Mouse (Mus musculus): ENCODE data around the gene Ppp1r9a.
A peak's percentile ranks its signal among the peaks of the same experiment; 100 is the strongest.

Gene Ppp1r9a

GRCm38 (mm10) chr6:5095365-5095973 lies 192.8 kb downstream of the Ppp1r9a start:
- no peak for ATAC-seq (ENCODE audit: insufficient number of reproducible peaks, low FRiP score, low TSS enrichment)

- ATAC-seq (ENCODE audit: insufficient number of reproducible peaks, low FRiP score, low TSS enrichment), result no peak
Measured at GRCm38 (mm10) chr6:5097309-5097708, 194.6 kb downstream of the Ppp1r9a start.

GRCm38 (mm10) chr6:5099282-5099681 lies 196.6 kb downstream of the Ppp1r9a start:
- ATAC-seq (ENCODE audit: insufficient number of reproducible peaks, low FRiP score, low TSS enrichment), result no peak

- ATAC-seq (ENCODE audit: insufficient number of reproducible peaks, low FRiP score, low TSS enrichment), result no peak
Measured at GRCm38 (mm10) chr6:5099842-5100241, 197.1 kb downstream of the Ppp1r9a start.

GRCm38 (mm10) chr6:5100347-5100746 lies 197.6 kb downstream of the Ppp1r9a start:
- no peak for ATAC-seq (ENCODE audit: insufficient number of reproducible peaks, low FRiP score, low TSS enrichment)

GRCm38 (mm10) chr6:5102741-5103140 lies 200.0 kb downstream of the Ppp1r9a start:
- ATAC-seq (ENCODE audit: insufficient number of reproducible peaks, low FRiP score, low TSS enrichment), result peak; percentile 66; the same call in 1 of the 2 replicates

- ATAC-seq (ENCODE audit: insufficient number of reproducible peaks, low FRiP score, low TSS enrichment), result no peak
Measured at GRCm38 (mm10) chr6:5103769-5104168, 201.1 kb downstream of the Ppp1r9a start.

- ATAC-seq (ENCODE audit: insufficient number of reproducible peaks, low FRiP score, low TSS enrichment), result no peak
Measured at GRCm38 (mm10) chr6:5104238-5104637, 201.5 kb downstream of the Ppp1r9a start.

- no peak for ATAC-seq (ENCODE audit: insufficient number of reproducible peaks, low FRiP score, low TSS enrichment)
Measured at GRCm38 (mm10) chr6:5108494-5108893, 205.8 kb downstream of the Ppp1r9a start.

DNA sequence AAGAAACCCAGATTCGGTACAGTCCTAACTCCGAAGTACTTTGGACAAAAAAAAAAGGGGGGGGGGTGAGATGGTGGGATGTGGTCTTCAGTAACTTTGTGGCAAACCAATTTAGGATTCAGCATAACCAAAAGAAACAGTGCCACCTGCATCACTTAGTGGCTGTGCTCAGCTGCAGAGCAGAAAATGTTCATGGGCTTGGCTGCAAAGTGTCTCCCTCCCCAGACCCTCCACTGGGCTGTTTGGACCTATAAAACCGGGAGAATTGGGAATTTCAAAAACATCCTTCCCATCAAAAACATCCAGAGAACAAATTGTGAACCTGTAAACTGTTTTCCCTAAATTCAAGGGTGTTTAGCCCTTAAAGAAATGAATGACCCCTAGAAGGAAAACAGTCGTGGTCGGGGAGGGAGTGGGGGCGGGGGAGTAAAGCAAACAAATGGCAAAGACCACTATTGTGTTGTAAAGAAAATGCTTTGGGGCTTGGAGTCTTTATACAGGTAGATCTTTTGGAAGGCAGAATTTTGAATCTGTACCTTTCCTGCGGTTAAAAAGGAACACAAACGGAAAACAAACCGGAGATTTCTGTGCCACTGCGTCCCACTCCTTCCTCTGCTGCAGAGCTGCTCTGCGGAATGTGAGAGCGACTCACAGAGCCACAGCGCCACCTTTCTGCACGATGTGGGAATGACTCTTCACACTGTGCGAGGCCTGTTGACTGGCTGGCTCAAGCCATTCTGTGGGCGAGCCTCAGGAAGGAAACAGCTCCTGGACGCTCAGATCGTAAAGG lies 207.4 kb downstream of the Ppp1r9a start:
- ATAC-seq (ENCODE audit: insufficient number of reproducible peaks, low FRiP score, low TSS enrichment), result peak; percentile 96

GRCm38 (mm10) chr6:5110715-5111048 lies 208.0 kb downstream of the Ppp1r9a start:
- ATAC-seq (ENCODE audit: insufficient number of reproducible peaks, low FRiP score, low TSS enrichment), result no peak

DNA sequence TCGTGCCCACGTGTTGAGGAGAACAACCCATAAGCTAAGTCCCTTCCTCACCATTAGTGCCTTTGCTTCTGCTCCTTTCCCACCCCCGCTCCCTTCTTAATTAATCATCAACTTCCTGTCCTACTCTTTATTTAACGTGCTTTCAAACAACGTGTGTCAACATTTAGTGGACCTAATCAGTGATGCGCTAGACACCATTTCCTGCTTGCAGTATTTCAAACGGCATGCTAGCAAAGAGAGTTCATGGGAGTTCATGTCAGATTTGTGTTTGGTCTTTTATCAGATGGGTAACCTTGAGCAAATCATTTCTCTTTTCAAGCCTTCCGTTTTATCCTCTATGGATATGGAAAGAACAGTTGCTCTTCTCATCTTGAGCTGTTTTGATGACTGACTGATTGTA lies 210.4 kb downstream of the Ppp1r9a start:
- ATAC-seq (ENCODE audit: insufficient number of reproducible peaks, low FRiP score, low TSS enrichment), result no peak

DNA sequence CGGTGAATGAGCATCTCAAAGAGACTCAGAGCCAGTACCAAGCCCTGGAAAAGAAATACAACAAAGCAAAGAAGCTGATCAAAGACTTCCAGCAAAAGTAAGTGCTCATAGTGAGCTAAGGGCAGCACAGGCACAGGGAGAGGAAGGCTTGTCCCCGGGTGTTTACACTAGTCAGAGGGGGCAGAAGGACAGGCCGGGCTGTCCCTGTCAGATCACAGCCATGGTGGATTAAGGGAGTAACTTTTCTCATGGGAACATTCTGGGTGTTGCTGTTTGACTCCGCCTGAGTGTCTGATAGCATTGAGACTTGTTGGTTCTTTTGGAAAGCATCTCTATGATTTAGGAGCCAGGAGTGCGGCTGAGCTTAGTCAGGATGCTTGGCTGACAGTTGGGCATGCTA lies 211.0 kb downstream of the Ppp1r9a start:
- no peak for ATAC-seq (ENCODE audit: insufficient number of reproducible peaks, low FRiP score, low TSS enrichment)

DNA sequence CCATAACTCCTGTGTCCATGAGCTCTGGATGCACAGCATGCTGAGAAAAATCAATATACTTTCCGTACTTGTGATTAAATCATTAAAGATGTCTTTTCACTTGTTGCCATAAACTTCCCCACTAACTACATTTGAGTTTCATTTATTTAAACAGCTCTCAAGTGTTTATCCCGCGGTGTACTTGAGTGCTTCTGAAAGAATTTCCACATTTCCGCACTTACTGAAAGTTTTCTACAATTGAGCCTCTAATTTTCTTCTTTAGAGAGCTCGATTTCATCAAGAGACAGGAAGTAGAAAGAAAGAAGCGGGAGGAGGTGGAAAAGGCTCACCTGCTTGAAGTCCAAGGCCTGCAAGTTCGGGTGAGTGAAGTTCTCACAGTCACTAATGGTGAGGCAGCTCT lies 212.1 kb downstream of the Ppp1r9a start:
- no peak for ATAC-seq (ENCODE audit: insufficient number of reproducible peaks, low FRiP score, low TSS enrichment)

DNA sequence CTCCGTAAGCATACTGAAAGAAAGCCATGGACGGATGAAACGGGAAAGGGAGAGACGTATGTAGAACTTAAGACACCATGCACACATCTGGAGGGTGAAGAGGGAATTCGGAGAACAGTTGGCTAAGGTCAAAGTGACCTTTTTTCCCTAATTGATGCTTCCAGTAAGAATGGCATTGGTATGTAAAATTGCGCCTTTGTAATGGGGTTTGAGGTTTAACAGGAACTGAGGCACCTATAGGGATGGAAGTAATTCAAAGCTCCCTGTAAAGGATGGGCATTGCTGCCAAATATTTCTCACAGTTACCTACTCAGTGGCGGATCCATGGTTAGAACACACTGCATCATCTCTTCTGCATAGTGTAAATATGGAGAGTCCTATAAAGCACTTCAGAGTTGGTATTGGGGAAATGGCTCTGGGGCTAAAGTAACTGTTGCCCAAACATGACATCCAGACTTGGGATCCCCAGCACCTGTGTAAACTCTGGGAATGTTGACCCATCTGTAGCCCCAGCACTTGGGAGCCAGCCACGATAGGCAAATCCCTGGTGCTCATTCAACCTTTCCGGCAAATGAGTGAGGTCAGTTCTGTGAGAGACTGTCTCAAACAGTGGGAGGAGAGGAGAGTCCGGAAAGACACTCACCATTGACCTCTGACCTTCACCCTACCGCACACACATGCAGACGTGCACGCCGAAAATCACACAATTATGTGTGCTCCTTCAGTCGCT lies 216.6 kb downstream of the Ppp1r9a start:
- 0 out of 2 replicates have a peak, but pooled peaks have one; percentile 15 for ATAC-seq (ENCODE audit: insufficient number of reproducible peaks, low FRiP score, low TSS enrichment)

DNA sequence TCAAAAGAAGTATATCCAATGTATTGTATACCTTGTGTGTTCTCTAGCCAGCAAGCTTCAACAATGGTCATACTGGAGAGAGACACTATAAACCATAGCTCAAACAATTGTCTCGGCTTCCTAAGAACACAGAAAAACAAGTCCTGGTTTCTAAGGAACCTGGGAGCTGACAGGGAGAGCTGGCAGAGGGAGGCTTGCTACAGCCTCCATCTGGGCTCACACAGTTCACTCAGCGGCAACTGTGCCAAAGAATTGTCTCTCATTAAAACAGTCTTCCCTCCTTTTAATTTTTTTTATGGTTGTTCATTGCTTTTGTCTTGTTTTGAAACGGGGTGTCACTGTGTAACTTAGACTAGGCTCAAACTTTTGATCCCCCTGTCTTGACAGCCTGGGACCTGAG lies 217.5 kb downstream of the Ppp1r9a start:
- peak; percentile 56; the same call in 1 of the 2 replicates for ATAC-seq (ENCODE audit: insufficient number of reproducible peaks, low FRiP score, low TSS enrichment)

DNA sequence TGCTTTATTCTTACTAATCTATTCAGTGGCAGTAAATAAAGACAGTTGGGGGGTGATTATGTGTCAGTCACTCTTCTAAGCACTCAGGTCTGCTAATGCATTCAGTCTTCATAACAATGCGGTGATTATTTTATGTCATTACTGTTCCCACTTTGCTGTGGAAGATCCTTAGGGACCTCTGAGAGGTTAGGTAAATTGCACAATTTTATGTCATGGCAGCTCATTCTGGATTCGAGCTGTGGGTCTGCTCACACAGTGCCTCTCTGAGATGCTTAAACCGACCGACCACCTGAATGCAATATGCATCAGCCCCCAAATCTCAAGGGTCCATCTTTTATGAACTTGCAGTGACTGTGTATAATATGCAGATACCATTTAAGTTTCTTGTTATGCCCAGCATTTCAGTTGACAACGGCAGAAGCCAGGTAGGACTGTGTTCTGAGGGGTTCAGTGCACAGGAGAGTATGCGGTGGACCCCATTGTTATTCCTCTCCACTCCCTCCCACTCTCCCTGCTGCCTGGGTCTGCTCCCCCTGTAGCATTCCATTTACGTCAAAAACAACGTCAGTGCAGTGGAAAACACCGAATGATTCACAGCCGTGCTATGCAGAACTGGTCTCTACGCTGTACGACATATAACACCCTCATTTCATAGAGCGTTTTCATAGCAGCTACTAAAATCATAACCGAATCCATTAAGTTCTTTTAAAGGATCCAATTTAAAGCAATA lies 226.8 kb downstream of the Ppp1r9a start:
- no peak for ATAC-seq (ENCODE audit: insufficient number of reproducible peaks, low FRiP score, low TSS enrichment)

GRCm38 (mm10) chr6:5134986-5135385 lies 232.3 kb downstream of the Ppp1r9a start:
- no peak for ATAC-seq (ENCODE audit: insufficient number of reproducible peaks, low FRiP score, low TSS enrichment)

GRCm38 (mm10) chr6:5136046-5136445 lies 233.3 kb downstream of the Ppp1r9a start:
- ATAC-seq (ENCODE audit: insufficient number of reproducible peaks, low FRiP score, low TSS enrichment), result no peak

- ATAC-seq (ENCODE audit: insufficient number of reproducible peaks, low FRiP score, low TSS enrichment), result no peak
Measured at GRCm38 (mm10) chr6:5138875-5139631, 236.3 kb downstream of the Ppp1r9a start.
